ENCODE assay signal across 20 mouse cellular contexts in the genomic region with DNA sequence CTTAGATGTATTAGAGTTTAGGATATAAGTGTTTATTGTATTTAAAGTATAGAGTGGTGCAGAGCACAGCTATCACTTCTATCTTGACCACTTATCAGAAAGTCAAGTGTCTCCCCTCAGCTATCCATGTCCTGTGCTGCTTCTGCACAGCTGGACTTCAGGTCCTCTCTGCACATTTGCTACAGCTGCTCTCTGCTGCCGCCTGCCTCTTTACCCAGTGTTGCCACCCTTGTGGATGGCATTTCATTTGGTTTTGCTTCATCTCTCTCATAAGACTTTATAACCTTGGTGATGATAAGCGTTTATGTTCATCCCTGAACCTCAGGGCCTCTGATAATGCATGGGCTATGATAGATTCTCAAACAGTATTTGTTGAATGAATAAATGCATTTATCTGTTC.
DNase-seq lines count a peak whose midpoint lies in the region; ATAC-seq and TF ChIP-seq lines count a peak whose summit lies in the region.
"Had no signal": no experiment of that assay in that cellular context is flagged by ENCODE, and none has a peak within 500 bp of the region (broad histone marks: within the 10 kb centered on the region; RNA-seq: fewer than 3 reads in every experiment).

No protein-coding gene starts in this region.

- no peak for DNase-seq in hindbrain, postnatal 0 days (ENCODE audit: low spot score)
- DNase-seq in liver, adult 2 months (ENCODE audit: extremely low read depth, low read depth, low spot score): peak; percentile 8
- DNase-seq in liver (no peak), NIH3T3 (ENCODE audit: low read depth) (peak; percentile 5), Patski (ENCODE audit: low read depth, low spot score) (no peak)
- no peak for DNase-seq in frontal cortex, postnatal 14 days (ENCODE audit: low spot score in 2 of 2)
- DNase-seq: adrenal gland, postnatal 10 days; cerebellum, adult 11-12 months; gastrocnemius, postnatal 10 days; heart, adult 18-20 months; kidney, postnatal 14 days; right cerebral cortex, postnatal 4 days; thymus, postnatal 25 days had no signal

- no peak for TF ChIP-seq POLR2A in liver, adult 2 months (IDR thresholded peaks at IDR 0.05; ENCODE audit: extremely low read depth, insufficient read depth, low read length)

- no peaks in the 10 kb centered on the region for H3K79me2 ChIP-seq in liver, adult 2 months (ENCODE audit: control insufficient read depth, insufficient read depth, low read length)

- no peaks in the 10 kb centered on the region for H3K4me1 ChIP-seq in hindbrain, postnatal 0 days (ENCODE audit: insufficient read depth, low read length)
- H3K4me1 ChIP-seq in hindbrain, embryonic 12.5 days: no peaks in the 10 kb centered on the region
- no peaks in the 10 kb centered on the region for H3K4me1 ChIP-seq in liver, adult 2 months (ENCODE audit: control insufficient read depth, insufficient read depth, low read length)
- H3K4me1 ChIP-seq: embryonic facial prominence, embryonic 15.5 days; limb, embryonic 10.5 days; liver, embryonic 15.5 days; midbrain, embryonic 10.5 days had no signal

- no peaks in the 10 kb centered on the region for H3K9me3 ChIP-seq in hindbrain, postnatal 0 days (ENCODE audit: low read length)
- H3K9me3 ChIP-seq in hindbrain, embryonic 12.5 days (replicated peaks): no peaks in the 10 kb centered on the region
- H3K9me3 ChIP-seq: embryonic facial prominence, embryonic 15.5 days; limb, embryonic 10.5 days; liver, embryonic 15.5 days; midbrain, embryonic 10.5 days had no signal

- H3K27me3 ChIP-seq in hindbrain, postnatal 0 days (ENCODE audit: insufficient read depth, low read length): no peaks in the 10 kb centered on the region
- H3K27me3 ChIP-seq in hindbrain, embryonic 12.5 days: no peaks in the 10 kb centered on the region
- H3K27me3 ChIP-seq in liver, adult 2 months (ENCODE audit: control insufficient read depth, insufficient read depth, low read length): no peaks in the 10 kb centered on the region
- no peaks in the 10 kb centered on the region for H3K27me3 ChIP-seq in Patski
- H3K27me3 ChIP-seq: embryonic facial prominence, embryonic 15.5 days; liver, embryonic 15.5 days had no signal

- in situ Hi-C loops in Patski (cut with MboI; ENCODE audit: low pct_unique_long_range_greater_than_20kb): no loop called here

- WGBS in hindbrain, postnatal 0 days: 81% methylated on average over 2 of the region's 2 CpGs
- 77% methylated on average over 2 of the region's 2 CpGs for WGBS in hindbrain, embryonic 12.5 days
- WGBS in liver, adult 2 months: 67% methylated on average over 2 of the region's 2 CpGs

- CTCF ChIA-PET in Patski (lab: Charles Lee): interaction anchor here (1.1 to 2.0 kb wide), 2 partner anchors 10 to 13 kb away, joined by 4 to 8 read pairs; no protein-coding TSS in a partner anchor

- peak; percentile 46 for TF ChIP-seq CTCF in hindbrain, postnatal 0 days (IDR thresholded peaks at IDR 0.05; ENCODE audit: low read depth)
- TF ChIP-seq CTCF in liver, adult 2 months (IDR thresholded peaks at IDR 0.05; ENCODE audit: low read depth, low read length): peak; percentile 58
- TF ChIP-seq CTCF in Patski (IDR thresholded peaks at IDR 0.05): peak; percentile 76

- H3K9ac ChIP-seq in hindbrain, postnatal 0 days (replicated peaks; ENCODE audit: low read length): no peak overlapping the region
- no peak overlapping the region for H3K9ac ChIP-seq in hindbrain, embryonic 12.5 days
- H3K9ac ChIP-seq in liver, adult 2 months (ENCODE audit: low read depth, low read length): no peak overlapping the region
- H3K9ac ChIP-seq: embryonic facial prominence, embryonic 15.5 days; liver, embryonic 15.5 days had no signal

- H3K4me3 ChIP-seq in hindbrain, postnatal 0 days (ENCODE audit: low read length): no peak overlapping the region
- H3K4me3 ChIP-seq in hindbrain, embryonic 12.5 days: no peak overlapping the region
- H3K4me3 ChIP-seq in liver, adult 2 months (ENCODE audit: insufficient read depth, low read depth, low read length): no peak overlapping the region
- H3K4me3 ChIP-seq: embryonic facial prominence, embryonic 15.5 days; limb, embryonic 10.5 days; liver, embryonic 15.5 days; midbrain, embryonic 10.5 days had no signal

- ATAC-seq in hindbrain, postnatal 0 days: no peak
- ATAC-seq in hindbrain, embryonic 12.5 days (ENCODE audit: low FRiP score): no peak
- no peak for ATAC-seq in Patski
- ATAC-seq: inflammation-experienced regulatory T-cells, adult 6 months had no signal

- POLR2A ChIA-PET in Patski (lab: Charles Lee): no interaction called here

- no peak overlapping the region for H3K4me2 ChIP-seq in hindbrain, postnatal 0 days (ENCODE audit: low read depth, low read length)
- no peak overlapping the region for H3K4me2 ChIP-seq in hindbrain, embryonic 12.5 days (replicated peaks)
- H3K4me2 ChIP-seq: embryonic facial prominence, embryonic 15.5 days; liver, embryonic 15.5 days had no signal

- no peak overlapping the region for H3K27ac ChIP-seq in hindbrain, postnatal 0 days
- H3K27ac ChIP-seq in hindbrain, embryonic 12.5 days: no peak overlapping the region
- H3K27ac ChIP-seq in liver, adult 2 months (replicated peaks; ENCODE audit: insufficient read depth, low read depth, low read length): no peak overlapping the region
- H3K27ac ChIP-seq: embryonic facial prominence, embryonic 15.5 days; limb, embryonic 10.5 days; liver, embryonic 15.5 days; macrophage; midbrain, embryonic 10.5 days had no signal

- H3K36me3 ChIP-seq in hindbrain, postnatal 0 days (ENCODE audit: insufficient read depth, low read length): no peaks in the 10 kb centered on the region
- no peaks in the 10 kb centered on the region for H3K36me3 ChIP-seq in hindbrain, embryonic 12.5 days
- H3K36me3 ChIP-seq in liver, adult 2 months (ENCODE audit: control insufficient read depth, insufficient read depth, low read length): no peaks in the 10 kb centered on the region
- H3K36me3 ChIP-seq: embryonic facial prominence, embryonic 15.5 days; limb, embryonic 10.5 days; liver, embryonic 15.5 days; midbrain, embryonic 10.5 days had no signal

Comparison
In these comparisons a context has a peak if more than half of its experiments do, and no peak if none do; other contexts are left out.
1. DNase-seq: peak in liver, adult 2 months (single experiment) and NIH3T3 (single experiment); none in hindbrain, postnatal 0 days (single experiment), liver (single experiment), Patski (single experiment) and frontal cortex, postnatal 14 days (0 of 2).
2. Peak in every context shown above with its lines, with median percentiles within 50 percentile points of each other: CTCF ChIP-seq.